8 mouse cellular contexts compared by ENCODE assay signal in genomic region chr7:143006756-143007598, GRCm38 (mm10). TPM values are rescaled to one million over a fixed set of nuclear protein-coding genes. Genes with fewer than 3 reads are reported as not detected.
DNase-seq lines count a peak whose midpoint lies in the region; ATAC-seq and TF ChIP-seq lines count a peak whose summit lies in the region.

No protein-coding gene starts in this region.

- no peak for DNase-seq in gastrocnemius, adult 2 months
- DNase-seq in gastrocnemius, postnatal 10 days = no peak
- no peak for DNase-seq in liver, postnatal 0 days
- DNase-seq in adrenal gland, adult 2 months = no peak
- no peak for DNase-seq in embryo, embryonic 10 days (ENCODE audit: low spot score)

- ATAC-seq in megakaryocyte, adult 5-6 weeks (ENCODE audit: poor library complexity, severe bottlenecking) = no peak
- no peak for ATAC-seq in embryonic facial prominence, embryonic 15.5 days (ENCODE audit: insufficient number of reproducible peaks, low FRiP score, low TSS enrichment, low read depth)
- ATAC-seq in liver, postnatal 0 days = no peak

- intact Hi-C loops in gastrocnemius, adult 2 months (cut with DNase I) = loop anchor here (5.0 to 10.0 kb wide), 2 partner anchors 130 to 458 kb away; partner anchors contain the start of gene Cdkn1c

- H3K27me3 ChIP-seq in megakaryocyte, embryonic 14.5 days (replicated peaks) = no peaks in the 10 kb centered on the region
- H3K27me3 ChIP-seq in embryonic facial prominence, embryonic 15.5 days = no peaks in the 10 kb centered on the region
- H3K27me3 ChIP-seq in liver, postnatal 0 days (ENCODE audit: insufficient read depth, low read length) = no peaks in the 10 kb centered on the region

- peaks cover 51% of the 10 kb centered on the region for H3K36me3 ChIP-seq in megakaryocyte, embryonic 14.5 days (replicated peaks; ENCODE audit: low read length)
- H3K36me3 ChIP-seq in embryonic facial prominence, embryonic 15.5 days = no peaks in the 10 kb centered on the region
- H3K36me3 ChIP-seq in liver, postnatal 0 days (replicated peaks; ENCODE audit: insufficient read depth, low read length) = no peaks in the 10 kb centered on the region; the same call in 1 of the 2 replicates

- TF ChIP-seq CTCF in gastrocnemius, adult 2 months (IDR thresholded peaks at IDR 0.05) = no peak
- TF ChIP-seq CTCF in liver, postnatal 0 days (IDR thresholded peaks at IDR 0.05; ENCODE audit: low read depth) = no peak

- H3K4me1 ChIP-seq in megakaryocyte, embryonic 14.5 days = peaks cover 100% of the 10 kb centered on the region
- H3K4me1 ChIP-seq in embryonic facial prominence, embryonic 15.5 days = peaks cover 27% of the 10 kb centered on the region
- peaks cover 48% of the 10 kb centered on the region for H3K4me1 ChIP-seq in liver, postnatal 0 days (ENCODE audit: insufficient read depth)

- no peak overlapping the region for H3K9ac ChIP-seq in embryonic facial prominence, embryonic 15.5 days
- peak overlapping the region; percentile 81 for H3K9ac ChIP-seq in liver, postnatal 0 days (replicated peaks)

- no peaks in the 10 kb centered on the region for H3K9me3 ChIP-seq in megakaryocyte, embryonic 14.5 days
- H3K9me3 ChIP-seq in embryonic facial prominence, embryonic 15.5 days (replicated peaks) = no peaks in the 10 kb centered on the region
- H3K9me3 ChIP-seq in liver, postnatal 0 days (ENCODE audit: low read length) = no peaks in the 10 kb centered on the region

- H3K27ac ChIP-seq in gastrocnemius, adult 2 months = peak overlapping the region; percentile 93
- H3K27ac ChIP-seq in embryonic facial prominence, embryonic 15.5 days (replicated peaks) = peak overlapping the region; percentile 98
- H3K27ac ChIP-seq in liver, postnatal 0 days (ENCODE audit: low read depth) = peak overlapping the region; percentile 97

- H3K4me2 ChIP-seq in embryonic facial prominence, embryonic 15.5 days (replicated peaks) = no peak overlapping the region
- peak overlapping the region; percentile 87 for H3K4me2 ChIP-seq in liver, postnatal 0 days (ENCODE audit: low read depth, low read length)

- TF ChIP-seq EP300 in liver, postnatal 0 days (IDR thresholded peaks at IDR 0.05; ENCODE audit: low read depth) = no peak

- 92% methylated on average over 8 of the region's 8 CpGs for WGBS in embryonic facial prominence, embryonic 15.5 days
- 40% methylated on average over 8 of the region's 8 CpGs for WGBS in liver, postnatal 0 days (ENCODE audit: insufficient replicate concordance)

- H3K4me3 ChIP-seq in gastrocnemius, adult 2 months = no peak overlapping the region; the same call in 1 of the 2 replicates
- peak overlapping the region; percentile 94 for H3K4me3 ChIP-seq in megakaryocyte, embryonic 14.5 days (replicated peaks)
- no peak overlapping the region for H3K4me3 ChIP-seq in embryonic facial prominence, embryonic 15.5 days (replicated peaks)
- H3K4me3 ChIP-seq in liver, postnatal 0 days (ENCODE audit: low read depth, low read length) = peak overlapping the region; percentile 58

RNA-seq across cellular contexts. Expression of gene Tspan32, which starts 2.1 kb away (rescaled TPM):
- under 1 TPM; 0.23 to 0.39 TPM for total RNA-seq in gastrocnemius, adult 2 months (2021)
- under 1 TPM; 0.16 to 0.90 TPM for total RNA-seq in gastrocnemius, postnatal 10 days (2021)
- polyA plus RNA-seq in megakaryocyte, embryonic 14.5 days (2012; ENCODE audit: insufficient read depth, low replicate concordance) = 109 and 119 TPM in 2 replicates
- 60.9 and 70.4 TPM in 2 replicates for total RNA-seq in megakaryocyte, adult 5-6 weeks (2015)
- 45.6 and 47.0 TPM in 2 replicates for total RNA-seq in megakaryocyte, adult 5-6 weeks (2017)
- 4.5 and 4.9 TPM in 2 replicates for polyA plus RNA-seq in embryonic facial prominence, embryonic 15.5 days (2015; fragmentation: Nextera tagmentation; extraction: Ambion mirVana)
- 31.0 and 37.5 TPM in 2 replicates for polyA plus RNA-seq in liver, postnatal 0 days (2015; fragmentation: Nextera tagmentation; extraction: Ambion mirVana)
- total RNA-seq in adrenal gland, adult 2 months (2021) = under 1 TPM; 0.49 to 0.62 TPM
- 0.83 and 1.4 TPM in 2 replicates for polyA plus RNA-seq in adrenal gland, adult 2 months (2012; rRNA removed)

RNA-seq across cellular contexts. Expression of gene Ascl2, which starts 37.9 kb away (rescaled TPM):
- total RNA-seq in gastrocnemius, adult 2 months (2021) = not detected
- total RNA-seq in gastrocnemius, postnatal 10 days (2021) = not detected
- polyA plus RNA-seq in megakaryocyte, embryonic 14.5 days (2012; ENCODE audit: insufficient read depth, low replicate concordance) = 2.4 and 6.3 TPM in 2 replicates
- total RNA-seq in megakaryocyte, adult 5-6 weeks (2015) = 0.96 and 1.1 TPM in 2 replicates
- total RNA-seq in megakaryocyte, adult 5-6 weeks (2017) = 0.40 and 2.9 TPM in 2 replicates
- polyA plus RNA-seq in embryonic facial prominence, embryonic 15.5 days (2015; fragmentation: Nextera tagmentation; extraction: Ambion mirVana) = 2.0 and 2.1 TPM in 2 replicates
- polyA plus RNA-seq in liver, postnatal 0 days (2015; fragmentation: Nextera tagmentation; extraction: Ambion mirVana) = 0.21 and 0.23 TPM in 2 replicates
- under 1 TPM; 0.17 to 0.35 TPM for total RNA-seq in adrenal gland, adult 2 months (2021)
- polyA plus RNA-seq in adrenal gland, adult 2 months (2012; rRNA removed) = 1.9 and 3.8 TPM in 2 replicates

RNA-seq across cellular contexts. Expression of gene Cd81, which starts 45.6 kb away (rescaled TPM):
- 100 to 1,000 TPM; 100 to 129 TPM for total RNA-seq in gastrocnemius, adult 2 months (2021)
- 100 to 1,000 TPM; 236 to 268 TPM for total RNA-seq in gastrocnemius, postnatal 10 days (2021)
- polyA plus RNA-seq in megakaryocyte, embryonic 14.5 days (2012; ENCODE audit: insufficient read depth, low replicate concordance) = 774 and 1,679 TPM in 2 replicates
- total RNA-seq in megakaryocyte, adult 5-6 weeks (2015) = 17.2 and 20.3 TPM in 2 replicates
- total RNA-seq in megakaryocyte, adult 5-6 weeks (2017) = 22.5 and 25.3 TPM in 2 replicates
- polyA plus RNA-seq in embryonic facial prominence, embryonic 15.5 days (2015; fragmentation: Nextera tagmentation; extraction: Ambion mirVana) = 576 and 606 TPM in 2 replicates
- 213 and 231 TPM in 2 replicates for polyA plus RNA-seq in liver, postnatal 0 days (2015; fragmentation: Nextera tagmentation; extraction: Ambion mirVana)
- 100 to 1,000 TPM; 693 to 716 TPM for total RNA-seq in adrenal gland, adult 2 months (2021)
- polyA plus RNA-seq in adrenal gland, adult 2 months (2012; rRNA removed) = 3,024 and 3,201 TPM in 2 replicates

Comparison
In these comparisons a context has a peak if more than half of its experiments do, and no peak if none do; other contexts are left out.
1. H3K4me3 ChIP-seq: peak in megakaryocyte, embryonic 14.5 days (single experiment) and liver, postnatal 0 days (single experiment); none in gastrocnemius, adult 2 months (single experiment) and embryonic facial prominence, embryonic 15.5 days (single experiment).
2. RNA of gene Tspan32, which starts 2.1 kb away (total RNA-seq): 45.6 to 70.4 TPM in megakaryocyte, adult 5-6 weeks; 0.16 to 0.90 TPM in gastrocnemius, postnatal 10 days, 0.49 to 0.62 TPM in adrenal gland, adult 2 months and 0.23 to 0.39 TPM in gastrocnemius, adult 2 months; every median in the first group is over 10 times any median in the second.
3. Peak in every context shown above with its lines, with median percentiles within 50 percentile points of each other: H3K27ac ChIP-seq.